Mouse (Mus musculus): ENCODE measurements at regions not wholly inside any gene's neighbourhood (a gene's known extent, or its start where the extent isn't known, plus 50 kb on each side); places are given as distances from the start of the nearest gene placed in this dataset.

- no peak for ATAC-seq
- H3K36me3 ChIP-seq (ENCODE audit: control insufficient read depth, insufficient read depth, low read length) = no peaks in the 10 kb centered on the region
Measured at GRCm38 (mm10) chr14:86337052-86337451, 804.0 kb downstream of the Diaph3 start.

GRCm38 (mm10) chr14:86335284-86335683, 805.8 kb downstream of the Diaph3 start:
- Histone ChIP-seq H3K9ac (ENCODE audit: low read depth, low read length) (no peak overlapping the region), H3K27ac (ENCODE audit: low read length) (no peak overlapping the region), H3K27me3 (replicated peaks; ENCODE audit: control insufficient read depth, insufficient read depth, low read length) (no peaks in the 10 kb centered on the region), H3K4me2 (ENCODE audit: low read depth, low read length) (no peak overlapping the region), H3K36me3 (ENCODE audit: control insufficient read depth, insufficient read depth, low read length) (no peaks in the 10 kb centered on the region), H3K4me3 (ENCODE audit: low read length) (no peak overlapping the region), H3K4me1 (ENCODE audit: control insufficient read depth, insufficient read depth, low read length) (no peaks in the 10 kb centered on the region), H3K9me3 (ENCODE audit: control insufficient read depth, low read length) (no peaks in the 10 kb centered on the region)
- 71% methylated on average over 2 of the region's 2 CpGs for WGBS
- ATAC-seq = no peak

More at GRCm38 (mm10) chr14:86337052-86337451, 804.0 kb downstream of the Diaph3 start:
- H3K4me3 ChIP-seq (ENCODE audit: low read length) = no peak overlapping the region
- no peak overlapping the region for H3K4me2 ChIP-seq (ENCODE audit: low read depth, low read length)
- H3K9ac ChIP-seq (ENCODE audit: low read depth, low read length) = no peak overlapping the region
- H3K9me3 ChIP-seq (ENCODE audit: control insufficient read depth, low read length) = no peaks in the 10 kb centered on the region
- 87% methylated on average over 5 of the region's 5 CpGs for WGBS
- no peaks in the 10 kb centered on the region for H3K4me1 ChIP-seq (ENCODE audit: control insufficient read depth, insufficient read depth, low read length)
- no peak overlapping the region for H3K27ac ChIP-seq (ENCODE audit: low read length)
- no peaks in the 10 kb centered on the region for H3K27me3 ChIP-seq (replicated peaks; ENCODE audit: control insufficient read depth, insufficient read depth, low read length)

- 56% methylated on average over 3 of the region's 3 CpGs for WGBS
- no peak overlapping the region for H3K9ac ChIP-seq (ENCODE audit: low read depth, low read length)
- no peaks in the 10 kb centered on the region for H3K36me3 ChIP-seq (ENCODE audit: control insufficient read depth, insufficient read depth, low read length)
Measured at GRCm38 (mm10) chr14:86329176-86329575, 811.9 kb downstream of the Diaph3 start.

GRCm38 (mm10) chr14:86327646-86328045, 813.4 kb downstream of the Diaph3 start:
- Histone ChIP-seq H3K27me3 (replicated peaks; ENCODE audit: control insufficient read depth, insufficient read depth, low read length) (no peaks in the 10 kb centered on the region), H3K9ac (ENCODE audit: low read depth, low read length) (no peak overlapping the region), H3K4me1 (ENCODE audit: control insufficient read depth, insufficient read depth, low read length) (no peaks in the 10 kb centered on the region), H3K4me3 (ENCODE audit: low read length) (no peak overlapping the region), H3K36me3 (ENCODE audit: control insufficient read depth, insufficient read depth, low read length) (no peaks in the 10 kb centered on the region), H3K4me2 (ENCODE audit: low read depth, low read length) (no peak overlapping the region), H3K27ac (ENCODE audit: low read length) (no peak overlapping the region), H3K9me3 (ENCODE audit: control insufficient read depth, low read length) (no peaks in the 10 kb centered on the region)
- ATAC-seq = no peak
- 70% methylated on average over 9 of the region's 9 CpGs for WGBS

More at GRCm38 (mm10) chr14:86329176-86329575, 811.9 kb downstream of the Diaph3 start:
- no peak overlapping the region for H3K27ac ChIP-seq (ENCODE audit: low read length)
- H3K4me2 ChIP-seq (ENCODE audit: low read depth, low read length) = no peak overlapping the region
- no peaks in the 10 kb centered on the region for H3K4me1 ChIP-seq (ENCODE audit: control insufficient read depth, insufficient read depth, low read length)
- H3K9me3 ChIP-seq (ENCODE audit: control insufficient read depth, low read length) = no peaks in the 10 kb centered on the region
- no peaks in the 10 kb centered on the region for H3K27me3 ChIP-seq (replicated peaks; ENCODE audit: control insufficient read depth, insufficient read depth, low read length)
- no peak overlapping the region for H3K4me3 ChIP-seq (ENCODE audit: low read length)
- ATAC-seq = no peak

- H3K9ac ChIP-seq (ENCODE audit: low read depth, low read length) = no peak overlapping the region
- H3K9me3 ChIP-seq (ENCODE audit: control insufficient read depth, low read length) = no peaks in the 10 kb centered on the region
- ATAC-seq = peak; percentile 59; the same call in 1 of the 2 replicates
- no peaks in the 10 kb centered on the region for H3K36me3 ChIP-seq (ENCODE audit: control insufficient read depth, insufficient read depth, low read length)
- no peak overlapping the region for H3K4me3 ChIP-seq (ENCODE audit: low read length)
- no peaks in the 10 kb centered on the region for H3K4me1 ChIP-seq (ENCODE audit: control insufficient read depth, insufficient read depth, low read length)
- H3K27ac ChIP-seq (ENCODE audit: low read length) = 0 out of 2 replicates have a peak overlapping the region, but pooled peaks have one; percentile 16
- no peaks in the 10 kb centered on the region for H3K27me3 ChIP-seq (replicated peaks; ENCODE audit: control insufficient read depth, insufficient read depth, low read length)
- no peak overlapping the region for H3K4me2 ChIP-seq (ENCODE audit: low read depth, low read length)
- WGBS = 35% methylated on average over 7 of the region's 7 CpGs
Measured at GRCm38 (mm10) chr14:86322365-86322764, 818.7 kb downstream of the Diaph3 start.

- Histone ChIP-seq H3K4me2 (ENCODE audit: low read depth, low read length) (no peak overlapping the region), H3K27ac (ENCODE audit: low read length) (no peak overlapping the region), H3K27me3 (replicated peaks; ENCODE audit: control insufficient read depth, insufficient read depth, low read length) (no peaks in the 10 kb centered on the region), H3K36me3 (ENCODE audit: control insufficient read depth, insufficient read depth, low read length) (no peaks in the 10 kb centered on the region), H3K9me3 (ENCODE audit: control insufficient read depth, low read length) (no peaks in the 10 kb centered on the region), H3K9ac (ENCODE audit: low read depth, low read length) (no peak overlapping the region), H3K4me3 (ENCODE audit: low read length) (no peak overlapping the region), H3K4me1 (ENCODE audit: control insufficient read depth, insufficient read depth, low read length) (no peaks in the 10 kb centered on the region)
- 69% methylated on average over 6 of the region's 6 CpGs for WGBS
- no peak for ATAC-seq
Measured at GRCm38 (mm10) chr14:86315974-86316373, 825.1 kb downstream of the Diaph3 start.

DNA sequence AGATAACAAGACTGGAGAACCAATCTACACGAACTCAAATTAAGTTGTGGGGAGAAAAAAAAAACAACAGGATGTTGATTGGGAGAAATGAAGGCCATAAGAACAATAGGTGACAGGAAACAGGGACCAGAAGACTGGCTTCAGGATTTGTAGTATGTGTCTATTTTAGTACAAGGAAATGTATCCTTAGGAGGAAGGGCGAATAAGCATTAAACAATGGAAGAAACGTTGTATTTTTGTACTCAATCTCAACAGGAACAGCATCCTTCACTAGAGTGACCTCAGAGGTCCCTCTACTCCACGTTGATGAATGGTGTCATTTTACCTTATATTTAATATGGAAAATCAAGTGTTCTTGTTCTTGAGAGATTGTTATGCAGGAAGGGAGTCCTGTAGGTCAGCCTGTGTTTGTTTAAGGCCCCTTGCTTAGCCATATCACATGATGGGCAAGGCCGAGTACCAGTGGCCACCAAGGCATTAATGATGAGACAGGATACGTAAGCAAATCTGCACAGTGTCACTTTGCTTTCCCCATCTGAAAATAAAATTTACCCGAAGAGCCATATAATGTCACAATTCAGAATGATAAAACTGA, 832.0 kb downstream of the Diaph3 start:
- Histone ChIP-seq H3K9me3 (ENCODE audit: control insufficient read depth, low read length) (no peaks in the 10 kb centered on the region), H3K4me2 (ENCODE audit: low read depth, low read length) (no peak overlapping the region), H3K4me1 (ENCODE audit: control insufficient read depth, insufficient read depth, low read length) (no peaks in the 10 kb centered on the region), H3K27ac (ENCODE audit: low read length) (no peak overlapping the region), H3K27me3 (replicated peaks; ENCODE audit: control insufficient read depth, insufficient read depth, low read length) (no peaks in the 10 kb centered on the region), H3K36me3 (ENCODE audit: control insufficient read depth, insufficient read depth, low read length) (no peaks in the 10 kb centered on the region), H3K4me3 (ENCODE audit: low read length) (no peak overlapping the region), H3K9ac (ENCODE audit: low read depth, low read length) (no peak overlapping the region)
- peak; percentile 33; the same call in 1 of the 2 replicates for ATAC-seq
- 53% methylated on average over 7 of the region's 7 CpGs for WGBS

DNA sequence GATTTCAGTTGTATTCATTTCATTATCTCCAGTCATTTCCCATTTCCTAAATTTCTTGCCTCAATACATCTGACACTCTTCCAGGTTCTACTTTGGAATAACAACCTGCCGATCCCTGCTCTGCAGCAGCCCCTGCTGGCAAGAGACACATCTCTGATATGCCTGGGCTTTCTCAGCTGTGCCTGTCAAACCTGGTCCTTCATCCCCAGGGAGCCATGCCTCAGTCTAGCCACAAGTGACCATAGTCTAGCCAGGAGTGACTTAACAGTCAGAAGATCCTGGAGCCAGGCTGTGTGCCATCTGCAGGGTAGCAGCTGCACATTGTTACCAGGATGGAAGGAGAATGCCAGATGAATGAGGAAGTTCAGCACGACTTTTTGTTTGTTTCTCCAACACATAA, 833.2 kb downstream of the Diaph3 start:
- 20% methylated on average over 2 of the region's 2 CpGs for WGBS
- no peak overlapping the region for H3K4me2 ChIP-seq (ENCODE audit: low read depth, low read length)
- H3K4me3 ChIP-seq (ENCODE audit: low read length) = no peak overlapping the region
- no peaks in the 10 kb centered on the region for H3K4me1 ChIP-seq (ENCODE audit: control insufficient read depth, insufficient read depth, low read length)
- no peaks in the 10 kb centered on the region for H3K36me3 ChIP-seq (ENCODE audit: control insufficient read depth, insufficient read depth, low read length)
- no peak for ATAC-seq
- no peak overlapping the region for H3K9ac ChIP-seq (ENCODE audit: low read depth, low read length)
- H3K27ac ChIP-seq (ENCODE audit: low read length) = no peak overlapping the region
- no peaks in the 10 kb centered on the region for H3K27me3 ChIP-seq (replicated peaks; ENCODE audit: control insufficient read depth, insufficient read depth, low read length)
- no peaks in the 10 kb centered on the region for H3K9me3 ChIP-seq (ENCODE audit: control insufficient read depth, low read length)

DNA sequence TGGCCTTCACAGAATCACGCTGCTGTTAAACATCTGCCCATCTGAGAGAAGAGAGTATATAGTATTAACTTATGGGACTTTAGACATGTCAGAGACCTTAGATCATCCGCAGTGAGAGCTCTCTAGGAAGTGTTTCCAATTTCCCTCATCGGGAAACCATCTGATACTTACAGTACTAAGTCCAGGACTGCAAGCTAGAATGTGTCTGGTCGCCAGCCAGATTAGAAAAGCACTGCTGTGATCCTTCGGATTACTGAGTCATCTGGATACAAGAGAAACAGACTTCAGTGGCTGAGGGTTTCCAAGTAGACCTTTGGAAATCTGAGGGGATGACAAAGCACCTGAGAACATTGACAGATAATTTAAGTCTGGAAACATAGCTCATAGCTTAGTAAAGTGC, 839.4 kb downstream of the Diaph3 start:
- Histone ChIP-seq H3K4me3 (ENCODE audit: low read length) (no peak overlapping the region), H3K9ac (ENCODE audit: low read depth, low read length) (no peak overlapping the region), H3K27me3 (replicated peaks; ENCODE audit: control insufficient read depth, insufficient read depth, low read length) (no peaks in the 10 kb centered on the region), H3K4me1 (ENCODE audit: control insufficient read depth, insufficient read depth, low read length) (no peaks in the 10 kb centered on the region), H3K4me2 (ENCODE audit: low read depth, low read length) (no peak overlapping the region), H3K27ac (ENCODE audit: low read length) (no peak overlapping the region), H3K9me3 (ENCODE audit: control insufficient read depth, low read length) (no peaks in the 10 kb centered on the region), H3K36me3 (ENCODE audit: control insufficient read depth, insufficient read depth, low read length) (no peaks in the 10 kb centered on the region)
- no peak for ATAC-seq
- 77% methylated on average over 5 of the region's 5 CpGs for WGBS

DNA sequence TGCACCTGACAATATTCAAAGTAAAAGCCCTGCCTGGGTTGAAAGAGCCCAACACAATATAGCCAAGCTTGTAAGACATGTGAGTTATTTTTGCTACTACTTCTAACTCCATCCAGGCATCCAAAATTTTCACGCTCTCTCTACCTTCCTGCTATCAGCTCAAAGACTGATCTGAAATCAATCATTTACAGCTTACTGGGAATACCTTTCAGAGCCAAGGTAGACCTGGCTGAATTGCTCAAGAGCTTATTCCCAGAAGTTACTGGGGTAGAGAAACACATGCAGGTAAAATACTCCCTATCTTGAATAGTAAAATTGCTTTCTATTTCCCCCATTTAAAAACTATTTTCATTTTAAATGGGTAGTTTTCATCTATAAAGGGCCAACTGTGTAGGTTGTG, 840.2 kb downstream of the Diaph3 start:
- Histone ChIP-seq H3K9ac (ENCODE audit: low read depth, low read length) (no peak overlapping the region), H3K36me3 (ENCODE audit: control insufficient read depth, insufficient read depth, low read length) (no peaks in the 10 kb centered on the region), H3K4me2 (ENCODE audit: low read depth, low read length) (no peak overlapping the region), H3K4me1 (ENCODE audit: control insufficient read depth, insufficient read depth, low read length) (no peaks in the 10 kb centered on the region), H3K9me3 (ENCODE audit: control insufficient read depth, low read length) (no peaks in the 10 kb centered on the region), H3K27ac (ENCODE audit: low read length) (no peak overlapping the region), H3K27me3 (replicated peaks; ENCODE audit: control insufficient read depth, insufficient read depth, low read length) (no peaks in the 10 kb centered on the region), H3K4me3 (ENCODE audit: low read length) (no peak overlapping the region)
- ATAC-seq = no peak
- 66% methylated on average over 1 of the region's 1 CpGs for WGBS
